Mouse (Mus musculus): ENCODE measurements around the gene Acot1.
"Not testable (repeated sequence)": the region's sequence is repeated elsewhere in the genome, so short reads cannot be mapped to it uniquely, and the experiment has no call there.

Gene Acot1

DNA sequence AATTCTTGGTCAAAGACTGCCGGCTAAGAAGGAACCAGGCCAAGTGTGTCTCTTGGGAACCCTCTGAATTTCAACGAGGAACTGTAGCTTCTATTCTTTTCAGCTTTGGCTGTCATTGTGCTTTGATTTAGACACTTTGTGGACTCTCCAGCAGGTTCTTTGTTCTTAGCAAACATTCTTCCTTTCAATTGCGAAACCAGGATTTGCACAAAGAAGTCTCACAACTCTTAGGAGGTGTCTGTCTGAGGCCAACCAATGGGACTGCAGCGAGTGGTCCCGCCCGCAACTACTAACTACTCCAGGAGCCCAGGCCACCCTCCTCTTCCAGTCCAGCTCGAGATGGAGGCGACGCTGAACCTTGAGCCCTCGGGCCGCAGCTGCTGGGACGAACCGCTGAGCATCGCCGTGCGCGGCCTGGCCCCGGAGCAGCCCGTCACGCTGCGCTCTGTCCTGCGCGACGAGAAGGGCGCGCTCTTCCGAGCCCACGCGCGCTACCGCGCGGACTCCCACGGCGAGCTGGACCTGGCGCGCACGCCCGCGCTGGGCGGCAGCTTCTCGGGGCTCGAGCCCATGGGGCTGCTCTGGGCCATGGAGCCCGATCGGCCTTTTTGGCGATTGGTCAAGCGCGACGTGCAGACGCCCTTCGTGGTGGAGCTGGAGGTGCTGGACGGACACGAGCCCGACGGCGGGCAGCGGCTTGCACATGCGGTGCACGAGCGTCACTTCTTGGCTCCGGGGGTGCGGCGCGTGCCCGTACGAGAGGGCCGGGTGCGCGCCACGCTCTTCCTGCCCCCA is at the start of gene Acot1:
Acot1 (plus strand) TSS at position 320 of the 795 bp plus-strand sequence.
- peak; percentile 17 for DNase-seq (ENCODE audit: low spot score)

DNA sequence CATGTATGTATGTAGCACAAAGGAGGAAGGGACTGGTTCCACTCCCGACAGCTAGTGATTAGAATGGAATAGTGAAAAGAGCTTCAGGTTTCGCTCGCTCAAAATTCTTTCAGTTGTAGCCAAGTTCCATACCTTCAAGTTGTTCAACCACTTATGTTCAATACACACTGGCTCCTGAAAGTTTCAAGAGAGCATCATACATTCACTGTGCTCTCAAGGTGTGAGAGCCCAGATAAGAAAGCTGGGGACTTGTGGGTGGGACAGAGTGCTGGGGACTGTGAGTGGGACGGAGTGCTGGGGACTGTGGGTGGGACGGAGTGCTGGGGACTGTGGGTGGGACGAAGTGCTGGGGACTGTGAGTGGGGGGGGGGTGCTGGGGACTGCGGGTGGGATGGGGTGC is 44.1 kb upstream of the Acot1 start:
- no peak for DNase-seq (ENCODE audit: low spot score)

DNA sequence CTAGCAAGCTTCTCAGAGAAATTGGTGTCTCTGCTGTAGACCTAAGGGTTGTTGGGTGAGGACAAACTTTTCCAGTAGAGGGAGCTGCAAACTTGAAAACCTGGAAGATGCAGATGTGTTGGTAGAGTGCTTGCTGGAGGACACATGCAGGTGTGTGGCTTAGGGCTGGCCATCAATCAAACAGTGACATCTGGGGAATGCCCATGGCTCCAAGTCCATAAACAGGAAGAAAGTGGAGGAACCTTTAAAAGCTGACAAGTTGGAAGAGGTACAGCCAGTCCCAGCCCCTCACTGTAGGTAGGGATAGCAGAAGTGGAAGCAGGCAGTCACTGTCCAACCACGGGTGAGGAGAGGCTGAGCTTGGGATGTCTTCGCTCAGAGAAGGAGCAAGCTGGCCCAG is 37.2 kb upstream of the Acot1 start:
- no peak for DNase-seq (ENCODE audit: low spot score)

DNA sequence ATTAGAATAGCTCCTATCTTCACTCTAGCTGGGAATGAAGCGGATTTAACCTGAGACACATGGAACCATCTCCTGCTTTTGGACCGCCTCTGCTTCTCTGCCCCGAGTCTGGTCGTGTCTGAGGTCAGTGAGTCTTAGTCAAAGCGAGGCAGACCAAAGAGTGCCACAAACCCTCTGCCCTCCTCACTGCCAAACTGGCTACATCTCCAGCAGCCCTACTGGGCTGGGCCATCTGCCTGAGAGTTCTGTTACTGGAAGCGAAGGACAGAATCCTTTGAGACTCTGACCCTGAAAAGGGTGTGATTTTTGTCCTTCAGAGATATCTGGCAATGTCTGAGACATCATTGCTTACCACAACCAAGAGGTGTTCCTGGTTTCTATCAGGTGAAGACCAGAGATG is 30.4 kb upstream of the Acot1 start:
- no peak for DNase-seq (ENCODE audit: low spot score)

DNA sequence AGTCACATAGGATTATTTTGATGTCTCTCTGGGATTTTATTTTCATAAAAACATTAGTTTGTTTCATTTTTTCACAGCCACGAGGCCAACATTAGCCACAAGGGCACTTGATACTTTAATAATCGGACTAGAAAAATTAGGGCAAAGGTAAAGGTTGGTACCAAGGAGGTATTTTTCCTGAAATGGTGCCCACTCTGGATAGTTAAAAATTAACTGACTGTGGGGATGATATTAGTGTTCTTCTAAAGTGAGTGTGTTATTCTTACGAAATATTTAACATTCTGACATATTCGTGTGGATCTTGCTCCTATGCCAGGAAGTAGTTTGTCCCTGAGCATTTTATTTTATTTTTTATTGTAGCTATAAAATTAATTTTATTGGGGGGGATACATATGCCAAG is 27.7 kb upstream of the Acot1 start:
- DNase-seq (ENCODE audit: low spot score), result no peak

DNA sequence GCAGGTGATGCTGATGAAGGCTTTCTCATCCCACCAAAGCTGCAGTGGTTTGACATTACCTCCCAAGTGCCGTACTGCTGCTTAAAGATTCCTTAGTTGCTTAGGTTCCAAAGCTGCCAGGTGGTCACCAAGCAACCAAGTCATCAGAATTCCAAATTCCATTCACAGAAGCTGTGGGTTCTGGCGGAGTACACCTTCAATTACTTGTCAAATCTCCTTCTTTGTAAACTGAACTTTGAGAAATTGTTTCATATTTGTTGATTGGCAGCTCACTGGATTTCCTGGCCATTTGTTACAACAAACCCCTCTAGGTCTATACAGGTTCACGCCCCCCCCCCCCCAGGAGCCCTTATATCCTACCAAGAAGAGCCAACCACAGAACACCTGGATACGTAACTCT is 24.5 kb upstream of the Acot1 start, which contains the start of gene Heatr4:
Heatr4 (minus strand) TSS at position 101 of the 400 bp plus-strand sequence.
- no peak for DNase-seq (ENCODE audit: low spot score)

DNA sequence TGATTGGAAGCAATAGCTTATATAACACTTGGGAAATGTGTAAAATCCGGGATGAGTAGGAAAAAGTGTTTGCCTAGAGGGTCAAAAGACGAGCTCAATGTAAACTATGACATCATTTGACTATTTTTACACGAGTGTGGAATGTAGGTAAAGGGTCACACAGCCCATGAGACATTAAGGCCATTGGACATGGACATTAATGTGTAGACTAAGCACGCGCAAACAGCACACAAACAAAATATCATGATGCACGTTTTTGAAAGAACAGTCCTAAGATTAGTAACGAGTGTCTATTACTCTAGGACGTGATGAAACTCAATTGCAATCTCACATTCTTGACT is 22.1 kb upstream of the Acot1 start:
- DNase-seq (ENCODE audit: low spot score), result no peak

DNA sequence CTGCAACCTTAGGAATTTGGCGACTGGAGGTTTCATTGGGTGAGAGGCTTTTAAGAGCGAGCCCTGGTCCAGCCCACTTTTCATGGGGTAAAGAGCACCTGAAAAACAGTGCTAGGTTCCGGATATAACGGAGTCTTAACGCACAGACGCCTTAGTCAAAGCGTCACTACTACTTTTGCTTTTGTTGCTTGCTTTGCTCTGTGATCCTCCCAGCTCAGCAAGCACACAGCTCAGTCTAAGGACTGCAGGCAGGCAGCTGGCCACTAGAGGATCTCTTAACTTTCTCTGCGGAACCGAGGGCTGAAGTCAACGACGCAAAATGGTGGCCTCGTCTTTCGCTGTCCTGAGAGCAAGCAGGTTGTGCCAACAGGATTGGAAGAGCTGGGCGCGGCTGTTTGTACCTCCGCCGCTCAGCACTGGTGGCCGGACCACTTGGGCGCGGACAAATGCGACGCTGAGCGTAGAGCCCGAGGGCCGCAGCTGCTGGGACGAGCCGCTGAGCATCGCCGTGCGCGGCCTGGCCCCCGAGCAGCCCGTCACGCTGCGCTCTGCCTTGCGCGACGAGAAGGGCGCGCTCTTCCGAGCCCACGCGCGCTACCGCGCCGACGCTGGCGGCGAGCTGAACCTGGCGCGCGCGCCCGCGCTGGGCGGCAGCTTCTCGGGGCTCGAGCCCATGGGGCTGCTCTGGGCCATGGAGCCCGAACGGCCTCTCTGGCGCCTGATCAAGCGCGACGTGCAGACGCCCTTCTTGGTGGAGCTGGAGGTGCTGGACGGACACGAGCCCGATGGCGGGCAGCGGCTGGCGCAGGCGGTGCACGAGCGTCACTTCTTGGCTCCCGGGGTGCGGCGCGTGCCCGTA is 21.5 kb upstream of the Acot1 start, which contains the start of gene Acot2:
Acot2 (plus strand) TSS at position 279 of the 859 bp plus-strand sequence.
- no peak for DNase-seq (ENCODE audit: low spot score)

DNA sequence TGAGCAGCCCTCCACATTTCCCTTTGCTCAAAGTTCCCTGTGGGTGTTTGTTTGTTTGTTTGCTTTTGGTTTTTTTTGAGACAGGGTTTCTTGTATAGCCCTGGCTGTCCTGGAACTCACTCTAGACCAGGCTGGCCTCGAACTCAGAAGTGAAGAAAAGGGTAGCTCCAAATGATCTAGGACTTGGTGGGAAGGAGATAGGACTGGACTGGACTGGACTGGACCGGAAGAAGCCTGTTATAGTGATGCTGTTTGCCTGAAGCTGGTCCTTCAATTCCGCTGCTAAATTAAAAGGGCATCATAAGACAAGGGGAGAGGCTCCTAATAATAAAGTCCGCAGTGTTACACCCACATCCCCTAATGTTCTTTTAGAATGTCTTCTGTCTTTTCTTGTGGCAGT is 20.8 kb upstream of the Acot1 start:
- DNase-seq (ENCODE audit: low spot score), result no peak

DNA sequence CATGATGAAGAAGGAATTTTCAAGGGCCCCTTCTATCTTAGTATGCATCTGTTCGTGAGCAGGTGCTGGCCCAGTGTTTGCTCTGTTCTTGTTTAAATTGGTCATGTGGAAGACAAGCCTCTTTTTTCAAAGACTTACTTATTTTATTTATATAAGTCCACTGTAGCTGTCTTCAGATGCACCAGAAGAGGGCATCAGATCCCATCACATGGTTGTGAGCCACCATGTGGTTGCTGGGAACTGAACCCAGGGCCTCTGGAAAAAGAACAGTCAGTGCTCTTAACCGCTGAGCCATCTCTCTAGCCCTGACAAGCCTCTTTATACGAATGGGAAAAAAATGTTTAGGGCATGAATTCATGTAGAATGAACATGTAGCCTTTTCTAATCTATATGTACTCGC is 19.9 kb upstream of the Acot1 start:
- DNase-seq (ENCODE audit: low spot score), result no peak

DNA sequence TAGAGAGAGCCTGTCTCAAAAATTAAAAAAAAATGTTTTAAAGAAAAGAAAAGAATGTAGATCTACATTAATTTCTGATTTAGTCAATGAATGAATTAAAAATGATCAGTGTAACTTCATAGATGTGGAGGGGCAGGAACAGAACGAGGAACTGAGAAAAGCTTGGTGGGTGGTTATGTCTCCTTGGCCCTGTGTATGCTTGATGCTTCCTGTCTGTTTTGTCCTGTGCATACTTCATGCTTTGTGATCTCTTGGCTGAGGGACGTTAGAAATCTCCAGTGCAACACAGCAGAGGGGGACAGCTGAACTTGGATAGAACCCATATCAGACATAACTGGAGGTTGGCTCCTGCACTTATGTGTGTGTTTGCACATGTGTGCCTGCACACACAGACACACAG is 12.1 kb upstream of the Acot1 start:
- no peak for DNase-seq (ENCODE audit: low spot score)

DNA sequence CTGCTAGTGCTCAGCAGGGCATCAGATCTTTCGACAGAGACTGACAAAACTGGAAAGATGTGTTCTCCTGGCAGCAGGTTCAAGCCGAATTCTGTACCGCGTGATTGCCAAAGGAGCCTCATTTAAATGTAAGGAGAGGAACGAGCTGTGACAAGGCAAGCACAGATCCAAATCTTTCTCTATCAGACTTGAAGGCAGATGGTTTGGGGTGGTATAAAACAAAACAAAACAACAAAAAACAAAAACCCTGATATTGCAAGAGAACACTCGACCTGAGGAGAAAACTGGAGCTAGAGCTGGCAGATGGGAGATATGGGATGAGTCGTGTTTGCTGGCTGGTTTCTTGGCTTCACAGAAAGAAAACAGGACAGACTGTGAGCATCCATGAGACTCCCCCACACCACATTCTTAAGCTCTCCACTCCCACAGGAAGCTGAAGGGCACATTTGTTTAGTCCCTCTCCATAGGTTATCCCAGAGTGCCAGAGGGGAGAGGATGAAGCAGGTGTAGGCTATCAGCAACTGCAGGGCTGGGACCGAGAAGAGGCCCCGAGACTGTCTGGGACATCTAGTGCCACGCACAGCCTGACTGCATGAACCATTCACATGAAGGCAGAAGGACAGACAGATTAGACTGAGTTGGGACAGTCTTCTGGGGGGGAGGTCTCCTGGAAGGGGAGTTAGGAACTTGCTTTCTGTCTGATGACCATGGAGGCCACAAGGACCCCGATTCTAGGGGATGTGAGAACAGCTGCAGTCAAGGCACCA is 10.8 kb upstream of the Acot1 start:
- no peak for DNase-seq (ENCODE audit: low spot score)

DNA sequence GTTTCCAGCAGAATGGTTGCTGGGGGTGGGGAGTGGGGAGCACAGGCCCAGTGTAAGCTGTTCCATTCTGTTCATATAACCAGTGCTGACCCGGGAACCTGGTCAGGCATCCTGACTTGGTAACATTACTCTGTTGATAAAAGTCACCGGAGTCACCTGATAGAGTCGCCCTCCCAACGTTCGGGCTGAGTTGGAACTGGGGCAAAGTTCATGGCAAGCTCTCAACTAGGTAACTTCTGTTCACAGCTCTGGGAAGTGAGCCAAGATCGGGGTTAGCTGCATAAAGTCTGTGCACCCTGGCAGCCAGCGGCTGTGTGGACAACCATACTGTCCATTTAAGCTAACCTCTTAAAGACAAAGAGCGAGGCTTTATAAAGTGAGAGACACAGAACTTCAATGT is 10.1 kb upstream of the Acot1 start:
- DNase-seq (ENCODE audit: low spot score), result not testable (repeated sequence)

DNA sequence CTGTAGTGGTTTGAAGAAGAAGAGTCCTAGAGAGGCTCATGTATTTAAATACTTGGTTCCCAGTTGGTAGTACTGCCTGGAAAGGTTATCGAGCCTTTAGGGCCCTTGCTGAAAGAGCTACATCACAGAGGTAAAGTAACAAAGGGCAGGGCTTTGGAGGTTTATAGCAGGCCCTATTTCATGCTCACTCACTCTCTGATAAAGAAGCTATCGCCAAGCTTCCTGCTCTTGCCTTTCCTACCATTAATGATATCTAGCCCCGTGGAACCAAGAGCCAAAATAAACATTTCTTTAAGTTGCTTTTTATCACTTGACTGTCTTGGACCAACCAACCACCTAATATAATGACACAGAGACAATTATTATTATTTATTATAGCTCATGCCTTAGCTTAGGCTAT is 8.9 kb upstream of the Acot1 start:
- DNase-seq (ENCODE audit: low spot score), result no peak

DNA sequence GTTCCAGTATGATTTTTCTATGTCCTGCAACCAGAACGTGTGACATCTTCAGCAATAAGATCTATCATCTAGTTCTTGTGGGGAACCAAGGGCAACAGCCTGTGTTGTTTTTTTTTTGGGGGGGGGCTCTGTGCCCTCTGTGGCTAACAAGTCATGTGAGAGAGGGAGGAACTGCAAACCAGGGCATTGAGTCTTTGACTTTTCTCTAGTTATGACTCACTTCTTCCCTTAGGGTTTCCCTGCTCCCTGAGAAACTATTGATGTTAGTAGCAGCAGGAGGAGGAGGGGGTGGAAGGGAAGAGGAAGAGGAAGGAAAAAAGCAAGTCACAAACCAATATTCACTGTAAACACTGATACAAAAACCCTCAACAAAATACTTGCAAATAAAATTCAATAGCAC is 5.4 kb upstream of the Acot1 start:
- no peak for DNase-seq (ENCODE audit: low spot score)

DNA sequence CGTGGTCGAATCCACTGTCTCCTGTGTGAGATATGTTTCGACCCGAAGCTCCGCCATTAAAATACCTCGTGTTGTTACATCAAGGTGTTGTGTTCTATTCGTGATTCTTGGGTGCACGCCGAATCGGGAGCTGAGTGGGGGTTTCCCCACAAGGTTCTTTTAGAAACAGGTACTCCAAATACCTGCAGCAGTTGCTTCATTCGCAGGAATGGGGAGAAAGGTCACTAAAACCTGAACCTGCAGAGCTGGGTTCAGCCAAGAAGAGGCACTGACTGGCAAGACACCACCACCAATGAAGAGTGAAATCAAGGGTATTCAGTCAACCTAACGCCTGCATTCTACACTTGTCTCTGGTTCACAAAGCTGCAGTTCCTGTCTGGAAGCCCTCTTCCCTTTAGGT is 1.0 kb upstream of the Acot1 start:
- no peak for DNase-seq (ENCODE audit: low spot score)

DNA sequence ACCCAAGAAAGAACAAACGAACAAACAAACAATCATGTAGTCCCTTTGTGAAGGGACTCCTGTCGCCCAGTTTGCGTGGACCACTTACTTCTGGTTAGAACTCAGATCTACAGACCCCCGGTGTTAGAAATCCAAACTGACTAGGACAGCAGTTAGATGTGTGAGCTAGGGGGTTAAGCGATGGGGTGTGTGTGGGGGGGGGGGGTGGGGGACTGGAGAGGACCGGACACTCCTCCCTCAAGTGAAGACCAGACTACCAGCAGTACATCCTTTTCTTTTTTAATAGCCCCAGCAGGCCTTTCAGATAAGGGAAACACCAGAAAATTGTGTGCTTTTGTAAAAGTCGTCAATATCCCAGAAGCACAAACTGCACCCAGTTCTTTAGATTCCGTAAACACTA is 561 bp upstream of the Acot1 start:
- no peak for DNase-seq (ENCODE audit: low spot score)

DNA sequence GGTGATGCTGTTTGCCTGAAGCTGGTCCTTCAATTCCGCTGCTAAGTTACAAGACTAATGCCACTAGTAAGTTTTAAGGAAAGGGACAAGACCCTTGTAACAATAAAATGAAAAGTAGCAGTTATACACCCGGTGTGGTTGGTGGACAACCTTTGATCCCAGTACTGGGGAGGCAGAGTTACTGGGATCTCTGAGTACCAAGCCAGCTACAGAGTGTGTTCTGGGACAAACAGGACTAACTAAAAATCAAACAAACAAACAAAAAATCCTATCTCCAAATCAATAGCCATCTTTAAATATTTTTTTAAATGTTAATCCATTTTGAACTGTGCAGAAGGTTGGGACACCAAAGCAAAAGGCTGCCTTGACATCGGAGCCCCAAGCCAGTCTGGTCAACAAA is 911 bp downstream of the Acot1 start:
- DNase-seq (ENCODE audit: low spot score), result no peak

DNA sequence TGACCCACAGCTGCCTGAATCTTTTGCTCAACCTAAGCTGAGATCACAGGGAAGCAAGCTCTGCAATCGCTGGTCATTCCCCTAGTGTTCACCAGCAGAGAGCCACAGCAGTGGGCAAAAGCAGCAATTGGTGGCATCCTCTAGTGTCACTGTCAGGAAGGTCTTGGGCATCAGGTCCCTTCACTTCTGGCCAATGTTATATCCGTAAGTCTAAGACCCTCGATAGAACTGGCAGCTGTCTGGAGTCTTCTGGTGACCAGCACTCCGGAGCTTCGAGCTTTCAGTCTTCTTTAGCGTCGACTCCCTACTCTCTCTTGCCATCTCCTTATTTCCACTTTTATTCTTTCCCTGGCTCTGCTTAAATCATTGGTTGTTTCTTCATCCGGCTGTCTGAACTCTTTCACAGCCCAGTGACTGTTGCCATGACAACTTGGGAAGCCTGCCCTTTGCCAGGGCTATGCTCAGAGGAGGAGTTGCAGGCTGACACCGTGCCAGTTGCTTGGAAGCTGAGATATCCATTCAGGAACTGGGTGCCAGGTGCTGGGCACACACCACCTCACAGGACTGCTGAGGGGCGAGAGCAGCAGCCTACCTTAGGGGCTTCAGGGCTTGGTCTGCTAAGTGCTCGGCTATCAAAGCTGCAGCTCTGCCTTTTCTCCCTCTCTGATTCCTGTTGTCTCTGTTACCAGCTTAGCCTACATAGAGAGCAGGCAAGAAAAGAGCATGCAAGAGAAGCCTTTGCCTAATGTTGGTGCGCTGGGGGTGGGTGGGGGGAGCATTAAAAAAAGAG is 2.2 kb downstream of the Acot1 start:
- DNase-seq (ENCODE audit: low spot score), result no peak

DNA sequence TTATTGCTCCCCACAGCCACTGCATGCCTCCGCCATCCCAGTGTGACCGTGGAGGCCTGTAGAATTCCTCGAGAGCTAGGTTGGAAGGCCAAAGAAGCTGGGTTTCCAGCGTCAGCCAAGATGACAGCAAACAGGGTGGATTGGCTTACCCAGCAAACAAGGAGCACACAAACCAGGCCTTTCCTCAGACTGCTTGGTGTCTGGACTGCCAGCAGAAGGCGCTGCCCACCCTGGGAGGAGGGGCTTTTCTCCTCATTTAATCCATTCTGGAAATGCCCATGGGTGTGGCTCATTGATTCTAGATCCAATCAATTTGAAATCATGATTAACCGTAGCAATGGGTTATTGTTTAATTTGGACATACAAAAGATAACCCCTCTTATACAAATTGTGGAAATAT is 3.8 kb downstream of the Acot1 start:
- no peak for DNase-seq (ENCODE audit: low spot score)

DNA sequence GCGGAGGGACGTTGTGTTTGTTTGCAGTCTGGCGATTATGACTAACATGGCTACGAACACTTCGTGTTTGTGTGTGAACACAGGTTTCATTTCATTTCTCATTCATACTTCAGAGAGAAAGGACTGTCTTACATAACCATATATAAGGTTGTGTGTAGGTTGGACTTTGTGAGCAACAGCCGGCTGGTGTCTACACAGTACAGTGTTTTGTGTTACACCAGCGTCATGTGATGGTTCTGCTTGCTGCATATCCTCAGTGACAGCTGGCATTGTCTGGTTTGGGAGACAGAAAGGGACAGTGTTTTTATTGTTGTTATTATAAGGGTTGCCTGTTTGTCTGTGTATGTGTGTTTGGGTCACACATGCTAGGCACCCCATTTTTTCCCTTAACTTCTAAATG is 4.4 kb downstream of the Acot1 start:
- no peak for DNase-seq (ENCODE audit: low spot score)

DNA sequence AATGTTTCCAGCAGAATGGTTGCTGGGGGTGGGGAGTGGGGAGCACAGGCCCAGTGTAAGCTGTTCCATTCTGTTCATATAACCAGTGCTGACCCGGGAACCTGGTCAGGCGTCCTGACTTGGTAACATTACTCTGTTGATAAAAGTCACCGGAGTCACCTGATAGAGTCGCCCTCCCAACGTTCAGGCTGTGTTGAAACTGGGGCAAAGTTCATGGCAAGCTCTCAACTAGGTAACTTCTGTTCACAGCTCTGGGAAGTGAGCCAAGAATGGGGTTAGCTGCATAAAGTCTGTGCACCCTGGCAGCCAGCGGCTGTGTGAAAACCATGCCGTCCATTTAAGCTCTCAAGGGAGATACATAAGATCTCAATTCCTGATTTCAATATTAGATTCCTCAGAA is 11.2 kb downstream of the Acot1 start:
- DNase-seq (ENCODE audit: low spot score), result not testable (repeated sequence)
